Mouse (Mus musculus): ENCODE measurements around the gene Vmn2r103. TPM values are rescaled to one million over a fixed set of nuclear protein-coding genes. Genes with fewer than 3 reads are reported as not detected.

The Vmn2r103 gene
- total RNA-seq (2021) (not detected), polyA plus RNA-seq (2012; rRNA removed) (not detected in 2 replicates)
- long read RNA-seq = 0 reads

DNA sequence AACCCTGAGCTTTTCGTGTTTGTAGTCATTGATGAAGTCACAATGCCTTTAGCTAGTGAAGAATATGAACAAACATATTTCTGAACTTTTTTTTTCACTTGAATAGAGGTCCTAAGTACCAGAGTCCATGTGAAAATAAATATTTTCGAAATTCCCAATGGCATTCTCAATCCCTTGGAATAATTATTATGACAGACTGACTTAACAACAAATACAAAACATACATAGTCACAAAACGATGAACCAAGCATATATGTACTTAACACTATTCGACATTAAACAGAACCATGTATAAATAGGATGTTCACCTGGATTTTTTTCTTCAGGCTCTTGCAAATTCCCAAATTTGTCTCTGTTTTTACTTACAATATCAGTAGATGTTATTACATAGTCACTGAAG, at the start of gene Vmn2r103:
Gene Vmn2r103 (plus strand): TSS at position 301 of the 400 bp plus-strand sequence.
- no peak for DNase-seq

DNA sequence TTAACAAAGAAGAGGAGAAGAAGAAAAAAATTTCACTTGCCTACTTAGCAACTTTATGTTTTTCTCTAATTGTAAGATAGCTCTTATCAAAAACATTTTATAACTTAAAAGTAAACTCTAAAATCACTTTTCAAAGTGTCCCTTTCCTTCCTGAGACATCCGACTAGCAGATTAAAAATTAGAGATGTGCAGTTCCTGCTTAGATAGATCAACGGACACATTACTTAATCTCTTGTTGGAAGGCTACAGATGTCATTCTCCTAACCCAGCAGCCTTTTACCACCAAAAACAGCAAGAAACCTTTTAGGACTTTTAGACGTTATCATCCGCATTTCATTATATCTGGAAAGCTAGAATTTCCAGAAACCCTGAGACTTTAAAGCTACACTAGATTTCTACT, 5.8 kb downstream of the Vmn2r103 start:
- no peak for DNase-seq

- no peak for DNase-seq
Measured at GRCm38 (mm10) chr17:19789248-19789647, 16.1 kb downstream of the Vmn2r103 start.

Other genes starting within 250 kb of the Vmn2r103 start
- gene Vmn2r101, start 196.1 kb upstream of the Vmn2r103 start, total RNA-seq (2021) = not detected
- not detected in 2 replicates for gene Vmn2r101, start 196.1 kb upstream of the Vmn2r103 start, polyA plus RNA-seq (2012; rRNA removed)
- not detected for gene Vmn2r102, start 113.0 kb upstream of the Vmn2r103 start, total RNA-seq (2021)
- gene Vmn2r102, start 113.0 kb upstream of the Vmn2r103 start, polyA plus RNA-seq (2012; rRNA removed) = not detected in 2 replicates